Mouse (Mus musculus): ENCODE data around the gene Psmb11. TPM values are rescaled to one million over a fixed set of nuclear protein-coding genes. Genes with fewer than 3 reads are reported as not detected.
A peak's percentile ranks its signal among the peaks of the same experiment; 100 is the strongest.

Gene Psmb11
- 0.04 TPM in 1 of 2 replicates, not detected in the other for polyA plus RNA-seq (2015; fragmentation: Nextera tagmentation; extraction: Ambion mirVana)

GRCm38 (mm10) chr14:54621133-54621532, at the start of gene Psmb11:
Gene Psmb11, plus strand, starts transcription at chr14:54621433.
- Histone ChIP-seq H3K4me1 (ENCODE audit: insufficient read depth, low read depth, low read length) (0 out of 2 replicates have a peak, but pooled peaks cover 3% of the 10 kb centered on the region), H3K9ac (replicated peaks; ENCODE audit: low read depth) (0 out of 2 replicates have a peak within 1 kb of the TSS, but pooled peaks have one; percentile 19), H3K27ac (ENCODE audit: low read length) (no peak within 1 kb of the TSS), H3K4me2 (replicated peaks; ENCODE audit: low read depth, low read length) (no peak within 1 kb of the TSS), H3K27me3 (replicated peaks; ENCODE audit: insufficient read depth, low read length) (no peaks in the 10 kb centered on the region), H3K9me3 (ENCODE audit: low read length) (no peaks in the 10 kb centered on the region), H3K36me3 (ENCODE audit: insufficient read depth, low read length) (no peaks in the 10 kb centered on the region), H3K4me3 (ENCODE audit: low read depth, low read length) (no peak within 1 kb of the TSS)
- no peak for ATAC-seq
- DNase-seq (ENCODE audit: low spot score), result no peak
- 85% methylated on average over 1 of the region's 1 CpGs for WGBS
- TF ChIP-seq CTCF (IDR thresholded peaks at IDR 0.05) (no peak), EP300 (IDR thresholded peaks at IDR 0.05) (no peak)

- Histone ChIP-seq H3K4me2 (replicated peaks; ENCODE audit: low read depth, low read length) (no peak overlapping the region), H3K27me3 (replicated peaks; ENCODE audit: insufficient read depth, low read length) (no peaks in the 10 kb centered on the region), H3K9me3 (ENCODE audit: low read length) (no peaks in the 10 kb centered on the region), H3K4me3 (ENCODE audit: low read depth, low read length) (no peak overlapping the region), H3K9ac (replicated peaks; ENCODE audit: low read depth) (no peak overlapping the region), H3K36me3 (ENCODE audit: insufficient read depth, low read length) (0 out of 2 replicates have a peak, but pooled peaks cover 10% of the 10 kb centered on the region), H3K27ac (ENCODE audit: low read length) (peak overlapping the region; percentile 90; the same call in 1 of the 2 replicates), H3K4me1 (ENCODE audit: insufficient read depth, low read depth, low read length) (peaks cover 18% of the 10 kb centered on the region)
- no peak for TF ChIP-seq EP300 (IDR thresholded peaks at IDR 0.05)
- no peak for TF ChIP-seq CTCF (IDR thresholded peaks at IDR 0.05)
- WGBS, result 47% methylated on average over 4 of the region's 4 CpGs
- no peak for ATAC-seq
- DNase-seq (ENCODE audit: low spot score), result no peak
Observed at GRCm38 (mm10) chr14:54572122-54572521, 49.1 kb upstream of the Psmb11 start.

- TF ChIP-seq CTCF (IDR thresholded peaks at IDR 0.05) (no peak), EP300 (IDR thresholded peaks at IDR 0.05) (peak; percentile 27; the same call in 1 of the 2 replicates)
- Histone ChIP-seq H3K36me3 (ENCODE audit: insufficient read depth, low read length) (0 out of 2 replicates have a peak, but pooled peaks cover 6% of the 10 kb centered on the region), H3K27me3 (replicated peaks; ENCODE audit: insufficient read depth, low read length) (no peaks in the 10 kb centered on the region), H3K9ac (replicated peaks; ENCODE audit: low read depth) (no peak overlapping the region), H3K4me2 (replicated peaks; ENCODE audit: low read depth, low read length) (peak overlapping the region; percentile 78), H3K4me1 (ENCODE audit: insufficient read depth, low read depth, low read length) (peaks cover 18% of the 10 kb centered on the region), H3K4me3 (ENCODE audit: low read depth, low read length) (no peak overlapping the region), H3K9me3 (ENCODE audit: low read length) (no peaks in the 10 kb centered on the region), H3K27ac (ENCODE audit: low read length) (peak overlapping the region; percentile 90)
- DNase-seq (ENCODE audit: low spot score) (peak; percentile 90), ATAC-seq (peak; percentile 69)
- 18% methylated on average over 14 of the region's 14 CpGs for WGBS
Observed at GRCm38 (mm10) chr14:54572790-54573736, 48.2 kb upstream of the Psmb11 start.

- ATAC-seq (peak; percentile 3; the same call in 1 of the 2 replicates), DNase-seq (ENCODE audit: low spot score) (peak; percentile 64)
- H3K36me3 ChIP-seq (ENCODE audit: insufficient read depth, low read length), result no peaks in the 10 kb centered on the region
- H3K4me3 ChIP-seq (ENCODE audit: low read depth, low read length), result peak overlapping the region; percentile 53
- 19% methylated on average over 4 of the region's 4 CpGs for WGBS
- peak overlapping the region; percentile 79; the same call in 1 of the 2 replicates for H3K9ac ChIP-seq (replicated peaks; ENCODE audit: low read depth)
- peaks cover 18% of the 10 kb centered on the region for H3K4me1 ChIP-seq (ENCODE audit: insufficient read depth, low read depth, low read length)
- H3K9me3 ChIP-seq (ENCODE audit: low read length), result no peaks in the 10 kb centered on the region
- H3K27me3 ChIP-seq (replicated peaks; ENCODE audit: insufficient read depth, low read length), result no peaks in the 10 kb centered on the region
- peak overlapping the region; percentile 78 for H3K4me2 ChIP-seq (replicated peaks; ENCODE audit: low read depth, low read length)
- TF ChIP-seq CTCF (IDR thresholded peaks at IDR 0.05) (no peak), EP300 (IDR thresholded peaks at IDR 0.05) (no peak)
- peak overlapping the region; percentile 90 for H3K27ac ChIP-seq (ENCODE audit: low read length)
Observed at GRCm38 (mm10) chr14:54574253-54574652, 47.0 kb upstream of the Psmb11 start.

GRCm38 (mm10) chr14:54575031-54575430, 46.2 kb upstream of the Psmb11 start:
- Histone ChIP-seq H3K9me3 (ENCODE audit: low read length) (no peaks in the 10 kb centered on the region), H3K27me3 (replicated peaks; ENCODE audit: insufficient read depth, low read length) (no peaks in the 10 kb centered on the region), H3K36me3 (ENCODE audit: insufficient read depth, low read length) (no peaks in the 10 kb centered on the region), H3K9ac (replicated peaks; ENCODE audit: low read depth) (peak overlapping the region; percentile 79; the same call in 1 of the 2 replicates), H3K27ac (ENCODE audit: low read length) (peak overlapping the region; percentile 90), H3K4me3 (ENCODE audit: low read depth, low read length) (peak overlapping the region; percentile 53), H3K4me1 (ENCODE audit: insufficient read depth, low read depth, low read length) (peaks cover 18% of the 10 kb centered on the region), H3K4me2 (replicated peaks; ENCODE audit: low read depth, low read length) (peak overlapping the region; percentile 78)
- no peak for ATAC-seq
- no peak for DNase-seq (ENCODE audit: low spot score)
- 9% methylated on average over 8 of the region's 8 CpGs for WGBS
- TF ChIP-seq EP300 (IDR thresholded peaks at IDR 0.05) (no peak), CTCF (IDR thresholded peaks at IDR 0.05) (no peak)

- Histone ChIP-seq H3K4me2 (replicated peaks; ENCODE audit: low read depth, low read length) (peak overlapping the region; percentile 78), H3K27ac (ENCODE audit: low read length) (peak overlapping the region; percentile 90), H3K4me3 (ENCODE audit: low read depth, low read length) (peak overlapping the region; percentile 53), H3K4me1 (ENCODE audit: insufficient read depth, low read depth, low read length) (peaks cover 18% of the 10 kb centered on the region), H3K9ac (replicated peaks; ENCODE audit: low read depth) (peak overlapping the region; percentile 79), H3K9me3 (ENCODE audit: low read length) (no peaks in the 10 kb centered on the region), H3K27me3 (replicated peaks; ENCODE audit: insufficient read depth, low read length) (no peaks in the 10 kb centered on the region), H3K36me3 (ENCODE audit: insufficient read depth, low read length) (no peaks in the 10 kb centered on the region)
- TF ChIP-seq EP300 (IDR thresholded peaks at IDR 0.05), result no peak
- TF ChIP-seq CTCF (IDR thresholded peaks at IDR 0.05), result peak; percentile 37
- ATAC-seq (peak; percentile 48), DNase-seq (ENCODE audit: low spot score) (peak; percentile 88)
- under 1% methylated on average over 33 of the region's 39 CpGs for WGBS
Observed at GRCm38 (mm10) chr14:54575631-54576030, 45.6 kb upstream of the Psmb11 start.

All from lung, postnatal 0 days (tissue).